Mouse (Mus musculus) brown adipose tissue, adult 24 weeks (tissue): ENCODE measurements around the gene Tkt. TPM values are rescaled to one million over a fixed set of nuclear protein-coding genes. Genes with fewer than 3 reads are reported as not detected.
"Not testable (repeated sequence)": the region's sequence is repeated elsewhere in the genome, so short reads cannot be mapped to it uniquely, and the experiment has no call there.

Source experiments
- H3K27ac ChIP-seq: fragments of 200-500 bp; replicated peaks from 2 replicates; pipeline ENCODE4 v1.5.1; 2012; ENCODE audit warnings: low read depth, mild to moderate bottlenecking, low read length
- H3K4me1 ChIP-seq: fragments of 200-500 bp; 2 replicates; pipeline ENCODE4 v1.6.1; 2012; ENCODE audit warnings: low read length, mixed read lengths; ENCODE audit not compliant: control insufficient read depth, insufficient read depth, insufficient read length
- H3K4me3 ChIP-seq: fragments of 200-500 bp; 2 replicates; pipeline ENCODE4 v1.5.1; 2012; ENCODE audit warnings: low read depth, mild to moderate bottlenecking, low read length, moderate library complexity; ENCODE audit not compliant: insufficient read depth
- polyA plus RNA-seq: library from polyadenylated mRNA; stranded (reverse); fragments of >200 nt; gene quantifications from 2 replicates; pipeline ENCODE4 v1.2.4, GENCODE M21; 2012; ENCODE audit not compliant: missing spikeins, insufficient read depth, insufficient read length

Gene Tkt
- polyA plus RNA-seq, 1 experiment: 7,122 TPM

GRCm38 (mm10) chr14:30543331-30543730 lies 4.8 kb upstream of the Tkt start:
- Histone ChIP-seq H3K27ac (peak overlapping the region; percentile 48; the same call in 1 of the 2 replicates), H3K4me1 (peaks cover 12% of the 10 kb centered on the region)
- not testable (repeated sequence) for H3K4me3 ChIP-seq

- peaks cover 12% of the 10 kb centered on the region for H3K4me1 ChIP-seq
- H3K4me3 ChIP-seq: peak overlapping the region; percentile 80
- H3K27ac ChIP-seq: peak overlapping the region; percentile 90
These were observed 1.0 kb downstream of the Tkt start for GRCm38 (mm10) chr14:30548965-30549776.

GRCm38 (mm10) chr14:30549777-30550149 lies 1.6 kb downstream of the Tkt start:
- peaks cover 11% of the 10 kb centered on the region for H3K4me1 ChIP-seq
- peak overlapping the region; percentile 80 for H3K4me3 ChIP-seq
- peak overlapping the region; percentile 85 for H3K27ac ChIP-seq

- Histone ChIP-seq H3K27ac (peak overlapping the region; percentile 85), H3K4me1 (peaks cover 9% of the 10 kb centered on the region; the same call in 1 of the 2 replicates), H3K4me3 (peak overlapping the region; percentile 80)
These were observed 2.3 kb downstream of the Tkt start for GRCm38 (mm10) chr14:30550232-30551070.

GRCm38 (mm10) chr14:30551509-30551908 lies 3.4 kb downstream of the Tkt start:
- H3K4me3 ChIP-seq: peak overlapping the region; percentile 80
- 0 out of 2 replicates have a peak overlapping the region, but pooled peaks have one; percentile 26 for H3K27ac ChIP-seq

GRCm38 (mm10) chr14:30551981-30552380 lies 3.8 kb downstream of the Tkt start:
- Histone ChIP-seq H3K4me1 (peaks cover 12% of the 10 kb centered on the region), H3K4me3 (peak overlapping the region; percentile 80)

More at GRCm38 (mm10) chr14:30551509-30551908, 3.4 kb downstream of the Tkt start:
- H3K4me1 ChIP-seq: peaks cover 11% of the 10 kb centered on the region

GRCm38 (mm10) chr14:30553185-30553584 lies 5.0 kb downstream of the Tkt start:
- Histone ChIP-seq H3K27ac (peak overlapping the region; percentile 94), H3K4me1 (peaks cover 19% of the 10 kb centered on the region), H3K4me3 (peak overlapping the region; percentile 47)

More at GRCm38 (mm10) chr14:30551981-30552380, 3.8 kb downstream of the Tkt start:
- H3K27ac ChIP-seq: no peak overlapping the region

GRCm38 (mm10) chr14:30556651-30557050 lies 8.5 kb downstream of the Tkt start:
- H3K27ac ChIP-seq: no peak overlapping the region
- no peak overlapping the region for H3K4me3 ChIP-seq
- H3K4me1 ChIP-seq: peaks cover 15% of the 10 kb centered on the region

GRCm38 (mm10) chr14:30557730-30558129 lies 9.6 kb downstream of the Tkt start:
- Histone ChIP-seq H3K4me3 (no peak overlapping the region), H3K27ac (peak overlapping the region; percentile 36; the same call in 1 of the 2 replicates), H3K4me1 (peaks cover 14% of the 10 kb centered on the region)

- H3K4me1 ChIP-seq: peaks cover 11% of the 10 kb centered on the region
- H3K27ac ChIP-seq: no peak overlapping the region
- H3K4me3 ChIP-seq: no peak overlapping the region
These were observed 11.2 kb downstream of the Tkt start for GRCm38 (mm10) chr14:30559321-30559850.

- Histone ChIP-seq H3K27ac (no peak overlapping the region), H3K4me3 (no peak overlapping the region), H3K4me1 (peaks cover 10% of the 10 kb centered on the region)
These were observed 12.7 kb downstream of the Tkt start for GRCm38 (mm10) chr14:30560803-30561389.

GRCm38 (mm10) chr14:30561470-30562187 lies 13.5 kb downstream of the Tkt start:
- Histone ChIP-seq H3K4me3 (no peak overlapping the region), H3K4me1 (peaks cover 7% of the 10 kb centered on the region), H3K27ac (no peak overlapping the region)

GRCm38 (mm10) chr14:30562343-30562742 lies 14.2 kb downstream of the Tkt start:
- no peak overlapping the region for H3K4me3 ChIP-seq
- no peak overlapping the region for H3K27ac ChIP-seq
- H3K4me1 ChIP-seq: peaks cover 5% of the 10 kb centered on the region

- no peaks in the 10 kb centered on the region for H3K4me1 ChIP-seq
- peak overlapping the region; percentile 38; the same call in 1 of the 2 replicates for H3K27ac ChIP-seq
- no peak overlapping the region for H3K4me3 ChIP-seq
These were observed 16.3 kb downstream of the Tkt start for GRCm38 (mm10) chr14:30564451-30564850.
